Mouse (Mus musculus) Patski (cell line): ENCODE results near the gene Kbtbd12. TPM values are rescaled to one million over a fixed set of nuclear protein-coding genes. Genes with fewer than 3 reads are reported as not detected.
A peak's percentile ranks its signal among the peaks of the same experiment; 100 is the strongest.

Source experiments
- ATAC-seq: fragments of 100-300 bp; one replicate; pipeline ENCODE4 v1.8.0; 2021
- CTCF ChIA-PET: fragments of 350-600 bp; sonication (Branson Sonifier 250); formaldehyde crosslinking; loops from one replicate; lab custom pipeline; 2022; ENCODE audit warnings: inconsistent platforms; lab: Charles Lee
- POLR2A ChIA-PET: fragments of 350-600 bp; sonication (Branson Sonifier 250); formaldehyde crosslinking; loops from one replicate; lab custom pipeline; 2022; ENCODE audit warnings: antibody characterized with exemption, inconsistent platforms; lab: Charles Lee
- DNase-seq: peaks from one replicate; pipeline ENCODE4 v3.0.0-alpha.2; 2011; ENCODE audit warnings: low read depth, low spot score
- H3K27me3 ChIP-seq: fragments of 371-371 bp; one replicate; pipeline ENCODE4 v1.5.1; 2021
- CTCF ChIP-seq: fragments of 100-300 bp; IDR thresholded peaks from one replicate; pipeline ENCODE4 v1.5.1; 2021
- in situ Hi-C: fragments of 300-500 bp; cut with MboI; formaldehyde crosslinking; loops from 3 replicates; pipeline ENCODE4 v1.11.1; 2018; ENCODE audit warnings: low pct_unique_long_range_greater_than_20kb, mixed read lengths
- polyA plus RNA-seq: library from polyadenylated mRNA; unstranded; gene quantifications from one replicate; pipeline ENCODE4 v1.2.3, GENCODE M21; 2021

Kbtbd12 gene
- polyA plus RNA-seq, 1 experiment from 2014 or later: 0.53 TPM

DNA sequence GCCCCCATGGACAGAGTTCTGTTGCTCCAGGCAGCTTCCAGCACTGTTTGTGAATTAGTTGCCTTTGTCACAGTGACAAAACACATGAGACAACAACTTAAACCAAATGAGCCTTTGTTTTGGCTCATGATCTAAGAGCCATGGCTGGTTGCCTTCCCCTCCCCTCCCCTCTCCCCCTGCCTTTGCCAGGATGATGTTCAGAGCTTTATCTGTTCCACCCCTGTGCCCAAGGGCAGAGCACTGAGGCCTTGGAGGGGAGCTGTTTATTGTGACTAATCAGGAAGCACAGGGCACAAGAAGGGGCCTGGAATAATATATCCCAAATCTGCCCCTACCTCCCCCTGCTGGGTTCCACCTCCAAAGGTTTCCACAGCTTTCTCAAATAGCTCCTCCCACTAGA lies 107.4 kb downstream of the Kbtbd12 start:
- H3K27me3 ChIP-seq: peaks cover 30% of the 10 kb centered on the region
- peak; percentile 47 for ATAC-seq
- DNase-seq: peak; percentile 9
- in situ Hi-C loops: no loop called here
- TF ChIP-seq CTCF: no peak
- ChIA-PET POLR2A (no interaction called here), CTCF (interaction anchor here (1.1 to 1.3 kb wide), 2 partner anchors 11 to 17 kb away, joined by 3 to 4 read pairs; no protein-coding TSS in a partner anchor)

DNA sequence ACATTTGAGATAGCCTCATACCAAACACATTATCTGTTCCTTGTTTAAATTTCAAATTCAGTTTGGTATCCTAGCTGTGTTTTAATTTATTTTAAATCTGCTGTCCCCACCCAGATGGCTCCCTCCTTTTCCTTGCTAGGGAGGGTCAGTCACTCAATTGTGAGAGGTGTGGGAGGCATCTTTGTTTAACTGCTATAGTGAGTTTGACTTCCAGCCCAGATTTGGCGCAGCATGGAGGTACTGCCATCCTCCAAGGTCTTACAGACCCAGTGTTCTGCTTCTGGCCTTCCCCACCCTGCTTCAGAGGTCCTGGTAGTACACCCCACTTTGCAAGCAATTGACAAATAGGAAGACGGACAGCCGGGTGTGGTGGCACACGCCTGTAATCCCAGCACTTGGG lies 113.7 kb downstream of the Kbtbd12 start:
- in situ Hi-C loops: no loop called here
- ChIA-PET CTCF (no interaction called here), POLR2A (no interaction called here)
- no peak for TF ChIP-seq CTCF
- peaks cover 7% of the 10 kb centered on the region for H3K27me3 ChIP-seq
- DNase-seq: no peak
- ATAC-seq: no peak

DNA sequence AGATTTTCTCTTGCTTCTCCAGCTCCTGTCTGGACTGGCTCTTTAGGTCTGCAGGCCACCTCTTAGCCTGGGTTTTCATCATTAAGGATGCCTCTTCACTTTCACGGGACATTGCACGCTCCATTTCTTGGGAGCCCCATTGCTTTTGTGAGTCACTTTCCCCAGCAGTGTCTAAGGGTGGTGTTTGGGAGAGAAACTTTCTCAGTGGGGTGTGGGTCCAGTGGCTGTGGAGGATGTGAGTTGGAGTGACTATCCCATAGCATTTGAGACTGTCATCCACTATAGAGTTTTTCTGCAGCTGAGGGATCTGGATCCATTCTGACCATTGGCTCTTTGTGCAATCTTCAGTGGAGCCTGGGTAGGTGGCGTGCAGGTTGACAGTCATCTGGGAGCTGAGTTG lies 114.3 kb downstream of the Kbtbd12 start:
- no peak for DNase-seq
- H3K27me3 ChIP-seq: peaks cover 4% of the 10 kb centered on the region
- no peak for TF ChIP-seq CTCF
- no peak for ATAC-seq
- ChIA-PET POLR2A (no interaction called here), CTCF (no interaction called here)
- in situ Hi-C loops: no loop called here

DNA sequence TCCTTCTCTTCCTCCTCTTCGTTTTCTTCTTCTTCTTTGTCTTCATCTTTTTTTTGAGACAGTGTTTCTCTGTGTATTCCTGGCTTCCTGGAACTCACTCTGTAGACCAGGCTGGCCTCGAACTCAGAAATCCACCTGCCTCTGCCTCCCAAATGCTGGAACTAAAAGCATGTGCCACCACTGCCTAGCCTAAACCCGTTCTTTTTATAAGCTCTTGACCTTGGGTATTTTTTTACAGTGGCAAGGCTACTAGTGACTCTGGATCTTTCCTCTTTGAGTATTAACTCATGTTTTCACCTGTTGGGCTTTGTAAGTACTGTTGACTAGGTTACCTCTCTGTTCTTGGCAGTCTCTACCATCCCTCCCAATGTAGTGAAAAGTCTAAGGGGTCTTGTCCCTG lies 114.7 kb downstream of the Kbtbd12 start:
- POLR2A ChIA-PET: interaction anchor here (0.6 kb wide), 1 partner anchor 155 kb away, joined by 3 read pairs; no protein-coding TSS in a partner anchor
- ATAC-seq: no peak
- H3K27me3 ChIP-seq: peaks cover 4% of the 10 kb centered on the region
- in situ Hi-C loops: no loop called here
- CTCF ChIA-PET: no interaction called here
- TF ChIP-seq CTCF: no peak
- no peak for DNase-seq

DNA sequence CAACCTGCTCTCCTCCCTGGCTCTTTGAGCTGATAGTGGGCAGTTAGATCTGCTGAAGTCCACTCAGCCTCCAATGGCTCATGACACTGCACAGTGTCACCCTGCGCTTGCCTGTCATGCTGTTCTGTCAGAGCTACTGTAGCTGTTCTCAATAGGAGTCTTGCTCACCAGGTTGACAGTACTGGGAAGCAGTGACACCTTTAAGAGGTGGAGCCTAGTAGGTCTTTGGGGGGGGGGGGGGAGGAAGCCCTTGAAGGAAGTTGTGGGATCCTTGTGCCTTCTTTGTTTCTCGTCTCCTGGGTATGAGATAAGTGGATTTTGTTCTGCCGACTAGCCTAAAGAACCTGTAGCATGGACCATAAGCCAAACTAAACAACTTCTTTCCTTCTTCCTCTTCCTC lies 115.1 kb downstream of the Kbtbd12 start:
- ChIA-PET CTCF (no interaction called here), POLR2A (interaction anchor here (0.6 to 0.8 kb wide), 2 partner anchors 19 to 156 kb away, joined by 3 read pairs; no protein-coding TSS in a partner anchor)
- ATAC-seq (no peak), DNase-seq (no peak)
- in situ Hi-C loops: no loop called here
- H3K27me3 ChIP-seq: peaks cover 4% of the 10 kb centered on the region
- no peak for TF ChIP-seq CTCF

DNA sequence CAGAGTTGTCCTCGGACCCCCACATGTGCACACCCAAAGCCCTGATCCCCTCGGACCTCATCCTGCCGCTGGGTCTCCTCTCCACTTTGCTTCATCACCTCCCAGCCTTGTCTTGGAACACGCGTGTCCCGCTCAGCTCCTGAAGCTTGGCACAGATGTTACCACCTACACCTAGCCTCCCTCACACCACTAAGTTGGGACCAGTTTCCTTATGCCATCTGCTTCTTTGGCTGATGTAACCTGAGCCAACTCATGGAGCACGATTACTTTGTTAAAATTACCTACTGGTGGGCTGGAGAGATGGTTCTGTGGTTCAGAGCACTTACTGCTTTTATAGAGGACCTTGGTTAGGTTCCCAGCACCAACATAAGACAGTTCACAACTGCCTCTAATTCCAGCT lies 115.9 kb downstream of the Kbtbd12 start:
- ATAC-seq: no peak
- in situ Hi-C loops: no loop called here
- H3K27me3 ChIP-seq: peaks cover under 1% of the 10 kb centered on the region
- CTCF ChIA-PET: no interaction called here
- no peak for TF ChIP-seq CTCF
- no peak for DNase-seq
- POLR2A ChIA-PET: interaction anchor here (0.8 kb wide), 1 partner anchor 20 kb away, joined by 3 read pairs; no protein-coding TSS in a partner anchor

DNA sequence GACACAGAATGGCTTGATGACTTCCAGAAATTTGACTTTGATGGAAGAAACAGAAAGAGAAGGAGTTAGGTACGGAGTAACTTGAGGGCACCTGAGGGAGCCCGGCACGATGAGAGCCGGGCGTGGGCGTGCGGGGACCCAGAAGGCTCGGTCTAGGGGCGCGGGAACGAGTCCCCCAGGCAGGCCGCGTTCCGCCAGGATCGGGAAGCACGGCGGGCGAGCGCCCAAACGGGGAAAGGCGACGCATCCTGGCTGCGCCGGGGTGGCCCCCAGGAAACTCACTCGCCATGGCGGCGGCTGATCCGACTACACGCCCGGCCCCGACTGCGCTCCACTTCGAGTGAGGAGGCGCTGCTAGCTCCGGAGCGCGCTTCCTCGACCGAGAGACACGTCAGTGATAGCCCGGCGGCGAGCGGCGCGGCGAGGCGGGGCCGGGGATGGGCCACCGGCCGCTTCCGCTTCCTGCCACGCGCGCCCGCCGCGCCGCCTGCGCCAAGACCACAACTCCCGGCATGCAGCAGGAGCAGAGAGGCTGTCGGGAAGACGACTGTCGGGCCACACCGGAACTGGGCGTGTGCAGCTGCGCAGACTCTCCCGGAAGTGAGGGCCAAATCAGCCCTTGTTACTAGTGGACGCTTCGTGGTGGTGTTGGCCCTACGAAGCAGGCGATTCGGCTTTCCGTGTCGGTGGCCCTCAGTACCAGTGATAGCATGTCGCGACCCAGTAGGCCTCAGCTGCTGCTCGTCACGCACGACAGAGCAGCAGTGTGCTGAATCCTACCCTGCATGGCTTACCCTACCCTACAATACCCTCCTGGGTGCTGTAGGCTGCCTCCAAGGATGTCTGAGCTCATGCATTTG lies 119.1 kb downstream of the Kbtbd12 start, which contains the start of gene Sec61a1:
TSS of gene Sec61a1 (minus strand) at position 502 of the 860 bp plus-strand sequence.
- in situ Hi-C loops: no loop called here

DNA sequence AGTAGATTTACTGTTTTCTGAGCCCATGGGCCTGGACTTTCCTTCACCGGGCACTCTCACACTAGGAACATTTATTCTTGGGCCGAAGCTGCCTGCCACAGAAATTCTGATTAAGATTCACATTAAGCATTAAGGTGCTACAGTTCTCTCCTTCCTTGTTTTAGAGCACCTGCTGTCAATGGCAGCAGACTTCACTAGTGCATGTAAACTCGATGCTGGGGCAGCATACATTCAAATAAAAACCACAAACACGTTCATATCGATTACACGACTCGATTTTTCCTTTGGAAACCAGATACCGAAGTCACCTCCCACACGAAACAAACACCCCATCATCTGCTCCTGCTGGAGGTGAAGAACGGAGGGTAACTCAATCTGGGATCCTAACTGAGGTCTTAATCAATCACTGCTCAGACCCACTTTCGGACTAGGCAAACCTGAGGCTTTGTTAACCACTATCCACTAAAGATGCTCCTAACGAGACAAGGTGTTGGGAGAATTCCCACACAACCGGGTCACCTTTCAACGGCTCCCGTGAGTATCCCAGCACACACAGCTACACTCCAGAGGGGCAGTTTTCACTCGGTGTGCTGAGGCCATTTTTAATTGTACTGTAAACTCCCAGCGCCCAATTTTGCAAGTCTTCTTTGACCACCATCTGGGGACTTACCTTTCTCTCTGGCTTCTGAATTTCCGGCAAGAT lies 119.9 kb downstream of the Kbtbd12 start:
- no peak for TF ChIP-seq CTCF
- CTCF ChIA-PET: no interaction called here
- ATAC-seq (no peak), DNase-seq (no peak)
- in situ Hi-C loops: no loop called here
- H3K27me3 ChIP-seq: no peaks in the 10 kb centered on the region
- POLR2A ChIA-PET: interaction anchor here (1.0 kb wide), 1 partner anchor 8 kb away, joined by 4 read pairs; no protein-coding TSS in a partner anchor

More for the DNA sequence above, 119.1 kb downstream of the Kbtbd12 start, which contains the start of gene Sec61a1:
- H3K27me3 ChIP-seq: no peaks in the 10 kb centered on the region
- DNase-seq (peak; percentile 82), ATAC-seq (peak; percentile 91)
- ChIA-PET CTCF (interaction anchor here (0.6 kb wide), 1 partner anchor 12 kb away, joined by 4 read pairs; no protein-coding TSS in a partner anchor), POLR2A (interaction anchor here (0.7 kb wide), 1 partner anchor 1086 kb away, joined by 4 read pairs; no protein-coding TSS in a partner anchor)
- no peak for TF ChIP-seq CTCF

DNA sequence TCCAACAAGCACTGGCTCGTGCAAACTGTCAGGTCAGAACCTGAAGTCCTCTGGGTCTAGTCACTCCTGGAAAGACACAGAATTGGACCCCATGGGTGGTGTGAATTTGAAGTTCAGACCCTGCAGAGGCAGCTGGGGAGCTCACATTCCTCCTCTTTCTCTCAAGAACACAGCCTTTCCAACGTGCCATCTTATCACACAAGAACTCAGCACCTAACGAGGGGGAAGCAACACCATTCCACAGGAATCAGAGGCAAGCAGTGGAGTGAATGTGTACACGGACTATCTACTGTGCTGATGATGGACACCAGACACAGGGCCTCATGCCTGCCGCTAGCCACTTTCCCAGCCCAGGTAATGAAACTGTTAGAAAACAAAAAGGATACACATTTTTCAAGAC lies 121.1 kb downstream of the Kbtbd12 start:
- TF ChIP-seq CTCF: no peak
- H3K27me3 ChIP-seq: no peaks in the 10 kb centered on the region
- in situ Hi-C loops: no loop called here
- POLR2A ChIA-PET: interaction anchor here (0.9 kb wide), 1 partner anchor 9 kb away, joined by 3 read pairs; no protein-coding TSS in a partner anchor
- CTCF ChIA-PET: no interaction called here
- no peak for ATAC-seq
- no peak for DNase-seq

DNA sequence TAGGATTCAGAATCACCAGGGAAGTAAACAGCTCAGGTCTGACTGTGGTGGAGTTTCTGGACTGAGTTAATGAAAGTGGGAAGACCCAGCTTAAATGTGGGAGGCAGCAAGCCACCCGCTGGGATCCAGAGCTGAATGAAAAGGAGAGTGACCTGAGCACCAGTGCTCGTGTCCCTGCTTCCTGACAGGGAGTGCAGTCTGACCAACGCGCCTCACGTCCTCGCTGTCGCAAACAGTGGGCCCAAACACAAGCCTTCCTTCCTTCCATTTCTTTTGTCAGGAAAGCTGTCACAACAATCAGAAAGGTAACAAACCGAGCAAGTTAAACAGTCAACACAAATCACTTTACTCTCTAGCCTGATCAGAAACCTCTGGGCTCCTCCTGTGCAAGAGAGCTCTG lies 121.8 kb downstream of the Kbtbd12 start:
- no peak for TF ChIP-seq CTCF
- ATAC-seq: no peak
- no peaks in the 10 kb centered on the region for H3K27me3 ChIP-seq
- ChIA-PET CTCF (interaction anchor here (1.0 to 1.4 kb wide), 2 partner anchors 10 to 16 kb away, joined by 3 read pairs; no protein-coding TSS in a partner anchor), POLR2A (no interaction called here)
- no peak for DNase-seq
- in situ Hi-C loops: no loop called here
